Mouse (Mus musculus) left cerebral cortex, adult 2 months (tissue): Measurements from ENCODE around the gene Osm. TPM values are rescaled to one million over a fixed set of nuclear protein-coding genes. Genes with fewer than 3 reads are reported as not detected.
A peak's percentile ranks its signal among the peaks of the same experiment; 100 is the strongest.

ENCODE experiments used
- DNase-seq, 2 experiments: peaks; one replicate each; pipeline ENCODE4 v3.0.0; 2021 to 2022; ENCODE audit warnings: low spot score in 2 of 2, mixed read lengths in 1 of 2; ENCODE audit errors: extremely low spot score in 1 of 2
- H3K27ac ChIP-seq: fragments of 200-600 bp; 2 replicates; pipeline ENCODE4 v1.8.1; 2022
- H3K4me3 ChIP-seq: fragments of 200-600 bp; 2 replicates; pipeline ENCODE4 v1.8.1; 2022
- CTCF ChIP-seq: fragments of 200-600 bp; IDR thresholded peaks from 2 replicates; pipeline ENCODE4 v1.8.1; 2022; ENCODE audit warnings: antibody characterized with exemption, mild to moderate bottlenecking, moderate library complexity
- intact Hi-C: fragments of 180-260 bp; cut with DNase I; formaldehyde crosslinking; loops from one replicate; pipeline ENCODE4 v1.15.1; 2025
- total RNA-seq, 2 experiments: library from RNA; stranded (reverse); gene quantifications; 2 replicates each; pipeline ENCODE4 v1.2.3; 2021

Osm gene
- total RNA-seq, 2 experiments from 2014 or later, result not detected

DNA sequence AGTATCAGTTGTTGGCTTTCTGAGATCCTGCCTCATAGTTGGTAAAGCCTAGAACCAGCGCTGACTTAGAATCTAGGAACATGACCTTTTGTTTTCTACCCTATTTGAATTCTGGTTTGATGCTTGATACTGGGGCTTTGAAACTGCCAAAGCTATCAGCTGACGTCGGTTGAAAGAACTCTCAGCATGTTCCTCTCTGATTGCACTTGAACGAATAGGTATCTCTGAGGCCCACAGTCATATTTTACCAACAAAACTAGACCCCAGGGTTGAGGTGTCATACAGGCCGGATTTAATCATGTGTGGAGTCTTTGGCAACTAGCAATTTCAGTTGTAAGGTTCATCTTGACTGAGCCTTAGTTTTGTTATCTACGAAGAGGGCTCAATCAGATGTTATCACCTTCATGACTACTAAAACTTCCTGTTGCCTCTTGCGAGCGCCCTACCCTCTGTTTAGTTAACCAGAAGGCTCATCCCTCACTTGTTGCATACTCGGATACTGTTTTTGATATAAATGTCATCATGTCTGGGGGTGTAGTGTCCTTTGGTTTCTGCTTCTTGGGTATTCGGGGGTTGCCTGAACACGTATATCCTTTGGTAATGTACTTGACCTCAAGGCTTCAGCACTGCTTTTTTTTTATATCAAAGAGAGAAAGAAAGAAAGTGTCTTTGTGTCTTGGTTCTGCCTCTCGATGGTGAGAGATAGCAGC is 33.1 kb upstream of the Osm start:
- intact Hi-C loops, result no loop called here
- DNase-seq, result no peak
- TF ChIP-seq CTCF, result no peak
- Histone ChIP-seq H3K4me3 (no peak overlapping the region), H3K27ac (peak overlapping the region; percentile 64)

DNA sequence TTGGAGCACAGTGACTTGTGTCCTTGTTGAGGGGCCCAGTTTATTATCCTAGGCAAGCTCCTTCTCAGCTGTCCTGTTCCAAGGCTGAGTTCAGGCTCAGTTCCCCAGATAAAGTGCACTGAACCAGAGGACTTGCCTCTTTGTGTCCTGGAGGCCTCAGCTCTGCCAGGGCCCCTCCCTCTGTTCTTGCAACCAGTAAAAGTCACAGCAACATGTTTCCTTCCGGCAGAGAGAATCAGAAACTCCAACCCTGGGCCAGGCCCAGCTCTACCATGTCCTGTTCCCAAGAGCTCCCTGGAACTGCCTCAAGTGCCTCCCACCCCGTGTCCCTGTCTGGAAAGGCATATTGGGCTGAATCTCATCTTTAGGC is 32.5 kb upstream of the Osm start:
- H3K27ac ChIP-seq, result peak overlapping the region; percentile 64
- H3K4me3 ChIP-seq, result no peak overlapping the region
- no peak for DNase-seq
- TF ChIP-seq CTCF, result no peak
- intact Hi-C loops, result no loop called here

DNA sequence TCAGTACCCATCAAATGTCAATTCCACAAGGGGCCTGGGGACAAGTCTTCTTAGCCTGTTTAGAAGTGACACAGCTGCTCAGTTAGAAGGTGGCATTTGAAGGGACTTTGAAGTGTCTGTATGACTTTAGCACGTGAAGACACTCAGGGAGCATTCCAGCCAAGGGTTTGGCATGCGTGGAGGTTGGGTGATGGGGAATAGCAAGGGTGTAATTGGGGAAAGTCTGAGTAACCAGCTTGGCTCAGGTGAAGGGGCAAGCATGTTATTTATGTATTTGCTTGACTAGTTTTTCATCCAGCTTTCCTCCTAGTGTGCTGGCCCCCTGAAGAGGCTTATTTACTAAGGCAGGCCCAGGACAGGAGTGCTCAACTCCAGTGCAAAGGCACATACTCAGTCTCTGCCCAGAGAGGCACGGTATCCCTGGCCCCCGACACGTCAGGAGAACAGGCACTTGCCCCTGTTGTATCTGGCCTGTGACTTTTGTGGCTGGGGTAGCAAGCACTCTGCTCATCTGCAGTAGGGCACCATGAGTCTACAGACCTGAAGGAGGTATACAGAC is 31.0 kb upstream of the Osm start:
- intact Hi-C loops, result no loop called here

DNA sequence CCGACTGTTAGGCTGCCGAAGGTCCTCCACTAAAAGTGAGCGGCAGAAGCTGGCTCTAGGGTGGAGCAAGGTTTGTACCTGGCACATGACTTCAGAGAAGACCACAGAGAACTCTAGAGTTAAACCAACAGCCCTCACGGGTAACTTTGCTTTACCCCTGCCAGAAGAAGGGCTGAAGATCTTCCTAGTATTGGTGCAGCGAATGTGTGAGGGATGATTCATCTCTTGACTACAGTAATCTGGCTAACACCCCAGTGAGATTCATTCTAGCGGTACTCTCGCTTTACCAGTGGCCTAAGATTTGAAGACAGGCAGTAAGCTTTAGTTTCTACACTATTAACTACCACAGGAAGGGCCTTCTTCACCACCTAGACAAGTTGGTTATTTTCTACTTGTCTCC is 30.3 kb upstream of the Osm start:
- TF ChIP-seq CTCF, result no peak
- no peak for DNase-seq
- intact Hi-C loops, result no loop called here
- Histone ChIP-seq H3K4me3 (no peak overlapping the region), H3K27ac (no peak overlapping the region)

More for the DNA sequence above, 31.0 kb upstream of the Osm start:
- Histone ChIP-seq H3K27ac (no peak overlapping the region), H3K4me3 (no peak overlapping the region)
- TF ChIP-seq CTCF, result no peak
- no peak for DNase-seq

DNA sequence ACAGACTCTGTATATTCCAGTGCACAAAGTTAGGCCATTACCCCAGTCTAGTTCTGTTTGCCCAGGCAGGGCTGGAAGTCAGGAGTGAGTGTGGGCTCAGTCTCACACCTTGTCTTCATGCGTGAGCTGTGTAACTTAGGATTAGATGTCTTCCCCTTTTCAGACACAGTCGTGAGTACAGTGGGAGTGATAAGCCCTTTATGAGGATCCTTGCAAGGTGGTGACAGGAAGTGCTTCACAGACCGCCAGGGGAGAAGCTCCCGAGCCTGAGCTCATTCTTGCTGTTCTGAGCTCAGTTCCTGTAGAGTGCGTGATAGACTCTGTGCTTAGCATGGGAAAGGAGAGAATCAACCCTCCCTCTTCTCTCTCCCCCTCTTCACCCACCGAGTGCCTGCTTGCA is 29.7 kb upstream of the Osm start:
- TF ChIP-seq CTCF, result no peak
- no peak overlapping the region for H3K27ac ChIP-seq
- no peak overlapping the region for H3K4me3 ChIP-seq
- intact Hi-C loops, result no loop called here
- no peak for DNase-seq

- no peak overlapping the region for H3K27ac ChIP-seq
- no peak overlapping the region for H3K4me3 ChIP-seq
- no peak for DNase-seq
- no peak for TF ChIP-seq CTCF
- intact Hi-C loops, result no loop called here
Observed at GRCm38 (mm10) chr11:4207655-4208054, 28.6 kb upstream of the Osm start.

DNA sequence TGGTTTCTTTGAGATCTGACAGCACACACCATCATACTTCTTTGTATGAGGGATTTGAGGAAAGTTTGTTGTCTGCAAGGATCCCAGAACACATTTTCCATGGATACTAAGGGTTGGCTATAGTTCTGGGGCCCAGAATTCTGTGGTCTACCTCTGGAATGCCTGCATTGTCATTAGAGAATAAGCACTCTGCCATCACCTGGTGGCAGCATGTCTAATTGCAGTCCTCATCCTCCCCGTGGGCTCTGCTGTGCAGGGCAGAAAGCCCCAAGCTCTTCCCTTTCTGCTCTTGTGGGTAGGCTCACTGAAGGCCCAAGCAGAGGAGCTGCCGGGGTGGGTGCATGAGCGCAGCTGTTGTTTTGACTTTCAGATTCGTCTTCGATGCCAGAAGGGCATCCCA is 26.7 kb upstream of the Osm start:
- no peak overlapping the region for H3K27ac ChIP-seq
- TF ChIP-seq CTCF, result peak; percentile 38
- H3K4me3 ChIP-seq, result no peak overlapping the region
- no peak for DNase-seq
- intact Hi-C loops, result no loop called here

DNA sequence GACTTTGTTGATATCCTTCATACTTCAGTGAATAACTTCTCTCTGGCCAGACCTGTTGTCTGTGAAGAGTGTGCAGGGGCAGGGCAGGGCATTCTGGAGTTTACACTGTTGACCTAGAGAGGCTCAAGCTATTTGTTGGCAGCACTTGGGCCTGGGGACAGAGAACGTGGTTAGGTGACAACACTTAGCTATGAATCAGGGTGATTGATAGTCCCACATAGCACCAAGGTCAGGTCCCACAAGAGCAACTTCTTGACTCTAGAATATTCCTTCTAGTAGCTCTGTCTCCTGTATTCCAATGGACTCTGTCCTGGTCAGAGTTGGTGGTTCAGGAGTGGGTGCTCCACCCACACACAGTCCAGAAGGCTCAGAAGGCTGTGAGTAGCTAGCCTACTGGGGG is 25.4 kb upstream of the Osm start:
- H3K4me3 ChIP-seq, result no peak overlapping the region
- intact Hi-C loops, result loop anchor here (10.0 kb wide), 1 partner anchor 206 kb away; no protein-coding TSS in a partner anchor
- no peak overlapping the region for H3K27ac ChIP-seq
- DNase-seq, result no peak
- TF ChIP-seq CTCF, result no peak

DNA sequence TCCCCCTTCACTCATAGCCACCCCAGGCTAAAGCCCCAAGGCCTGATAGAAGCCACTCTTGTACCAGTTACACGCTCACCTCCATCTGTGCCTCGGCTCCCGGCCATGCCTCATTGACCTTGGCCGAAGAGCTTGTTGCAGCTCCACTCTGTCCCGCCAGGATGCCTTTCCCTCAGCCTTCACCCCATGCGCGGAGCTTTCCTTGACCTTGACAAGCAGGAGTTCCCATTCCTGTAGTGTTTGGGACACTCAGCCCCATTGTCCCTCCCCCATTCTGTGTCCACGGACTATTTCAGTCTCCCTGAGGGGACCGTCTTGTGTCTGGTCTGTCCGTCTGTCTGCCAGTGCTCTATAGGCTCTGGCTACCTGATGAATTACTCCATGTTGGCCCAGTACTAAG is 23.1 kb upstream of the Osm start:
- intact Hi-C loops, result loop anchor here (10.0 kb wide), 1 partner anchor 208 kb away; no protein-coding TSS in a partner anchor
- no peak for DNase-seq
- TF ChIP-seq CTCF, result no peak
- Histone ChIP-seq H3K4me3 (no peak overlapping the region), H3K27ac (no peak overlapping the region)

DNA sequence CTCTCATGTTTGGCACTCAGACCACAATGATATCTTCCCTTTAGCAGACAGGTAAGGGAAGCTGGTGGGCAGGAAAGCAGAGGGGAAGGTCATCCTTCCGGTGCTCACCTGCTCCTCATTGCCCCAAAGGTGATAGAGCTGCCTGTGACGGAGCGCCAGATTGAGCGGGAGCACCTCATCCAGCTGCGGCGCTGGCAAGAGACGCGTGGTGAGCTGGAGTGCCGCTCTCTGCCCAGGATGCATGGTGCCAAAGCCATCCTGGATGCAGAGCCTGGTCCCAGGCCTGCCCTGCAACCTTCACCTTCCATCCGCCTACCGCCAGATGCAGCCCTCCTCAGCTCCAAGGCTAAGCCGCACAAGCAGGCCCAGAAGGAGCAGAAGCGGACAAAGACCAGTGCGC is 21.6 kb upstream of the Osm start:
- intact Hi-C loops, result loop anchor here (10.0 kb wide), 1 partner anchor 210 kb away; no protein-coding TSS in a partner anchor
- no peak for DNase-seq

DNA sequence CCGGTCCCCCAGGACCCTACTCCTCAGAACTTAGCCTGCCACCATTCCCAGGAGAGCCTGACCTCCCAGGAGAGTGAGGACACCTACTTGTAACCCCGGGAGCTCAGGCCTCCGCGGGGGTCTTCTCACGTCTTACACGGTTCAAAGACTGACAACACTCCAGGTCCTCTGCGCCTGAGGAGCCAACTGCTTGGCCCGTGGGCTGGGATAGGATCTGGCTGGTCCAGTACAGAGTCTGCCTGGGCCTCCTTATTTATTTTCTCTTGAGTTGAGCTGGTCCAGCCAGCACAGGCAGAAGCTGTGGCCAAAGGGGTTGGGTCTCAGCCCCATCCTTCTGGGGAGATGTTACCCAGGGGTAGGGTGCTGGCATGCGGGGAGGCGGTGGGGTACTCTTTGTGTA is 21.2 kb upstream of the Osm start:
- no peak for TF ChIP-seq CTCF
- no peak for DNase-seq
- Histone ChIP-seq H3K27ac (no peak overlapping the region; the same call in 1 of the 2 replicates), H3K4me3 (no peak overlapping the region)
- intact Hi-C loops, result loop anchor here (10.0 kb wide), 1 partner anchor 210 kb away; no protein-coding TSS in a partner anchor

More for the DNA sequence above, 21.6 kb upstream of the Osm start:
- Histone ChIP-seq H3K27ac (no peak overlapping the region), H3K4me3 (no peak overlapping the region)
- TF ChIP-seq CTCF, result no peak

- no peak for TF ChIP-seq CTCF
- no peak overlapping the region for H3K4me3 ChIP-seq
- intact Hi-C loops, result loop anchor here (10.0 kb wide), 1 partner anchor 212 kb away; no protein-coding TSS in a partner anchor
- DNase-seq, result no peak
- peak overlapping the region; percentile 58 for H3K27ac ChIP-seq
Observed at GRCm38 (mm10) chr11:4216248-4217000, 19.8 kb upstream of the Osm start.
